ENCODE assay signal across 26 mouse cellular contexts in genomic region chr10:41459990-41460389, GRCm38 (mm10). TPM values are rescaled to one million over a fixed set of nuclear protein-coding genes. Genes with fewer than 3 reads are reported as not detected.
DNase-seq lines count a peak whose midpoint lies in the region; ATAC-seq lines count a peak whose summit lies in the region.
"Had no signal": no experiment of that assay in that cellular context is flagged by ENCODE, and none has a peak within 500 bp of the region (broad histone marks: within the 10 kb centered on the region; RNA-seq: fewer than 3 reads in every experiment).

No protein-coding gene starts in this region.

- 0 out of 2 replicates have a peak overlapping the region, but pooled peaks have one; percentile 14 for H3K27ac ChIP-seq in forebrain, embryonic 12.5 days
- no peak overlapping the region for H3K27ac ChIP-seq in forebrain, embryonic 14.5 days (ENCODE audit: low read depth, low read length)
- H3K27ac ChIP-seq in hindbrain, embryonic 12.5 days: peak overlapping the region; percentile 7; the same call in 1 of the 2 replicates
- no peak overlapping the region; the same call in 1 of the 2 replicates for H3K27ac ChIP-seq in hindbrain, embryonic 16.5 days (ENCODE audit: low read depth, low read length)
- no peak overlapping the region for H3K27ac ChIP-seq in midbrain, embryonic 13.5 days
- H3K27ac ChIP-seq in midbrain, embryonic 15.5 days: no peak overlapping the region
- H3K27ac ChIP-seq: embryonic facial prominence, embryonic 10.5 days; embryonic facial prominence, embryonic 13.5 days; forebrain, embryonic 13.5 days; gastrocnemius, adult 2 months; heart, embryonic 10.5 days; hindbrain, postnatal 0 days had no signal

- no peak overlapping the region for H3K4me3 ChIP-seq in forebrain, embryonic 12.5 days (replicated peaks)
- no peak overlapping the region for H3K4me3 ChIP-seq in forebrain, embryonic 14.5 days (ENCODE audit: low read depth, low read length)
- no peak overlapping the region for H3K4me3 ChIP-seq in hindbrain, embryonic 12.5 days
- H3K4me3 ChIP-seq in hindbrain, embryonic 16.5 days (ENCODE audit: low read length): no peak overlapping the region
- no peak overlapping the region for H3K4me3 ChIP-seq in midbrain, embryonic 13.5 days (replicated peaks)
- H3K4me3 ChIP-seq in midbrain, embryonic 15.5 days: no peak overlapping the region
- H3K4me3 ChIP-seq: embryonic facial prominence, embryonic 10.5 days; embryonic facial prominence, embryonic 13.5 days; erythroblast, embryonic 14.5 days; forebrain, embryonic 13.5 days; gastrocnemius, adult 2 months; heart, embryonic 10.5 days had no signal

- peaks cover 53% of the 10 kb centered on the region for H3K36me3 ChIP-seq in forebrain, embryonic 12.5 days (replicated peaks)
- peaks cover 54% of the 10 kb centered on the region for H3K36me3 ChIP-seq in forebrain, embryonic 14.5 days (ENCODE audit: control insufficient read depth, insufficient read depth, low read length)
- H3K36me3 ChIP-seq in hindbrain, embryonic 12.5 days: peaks cover 56% of the 10 kb centered on the region
- H3K36me3 ChIP-seq in hindbrain, embryonic 16.5 days (ENCODE audit: control insufficient read depth, insufficient read depth, low read length): peaks cover 15% of the 10 kb centered on the region
- H3K36me3 ChIP-seq in midbrain, embryonic 13.5 days: peaks cover 70% of the 10 kb centered on the region
- H3K36me3 ChIP-seq in midbrain, embryonic 15.5 days (replicated peaks): peaks cover 22% of the 10 kb centered on the region

- H3K4me2 ChIP-seq in forebrain, embryonic 12.5 days: no peak overlapping the region
- no peak overlapping the region for H3K4me2 ChIP-seq in forebrain, embryonic 14.5 days (ENCODE audit: low read length)
- no peak overlapping the region for H3K4me2 ChIP-seq in hindbrain, embryonic 12.5 days (replicated peaks)
- no peak overlapping the region for H3K4me2 ChIP-seq in hindbrain, embryonic 16.5 days (ENCODE audit: low read length)
- H3K4me2 ChIP-seq in midbrain, embryonic 13.5 days (replicated peaks): no peak overlapping the region
- no peak overlapping the region for H3K4me2 ChIP-seq in midbrain, embryonic 15.5 days
- H3K4me2 ChIP-seq: embryonic facial prominence, embryonic 13.5 days; forebrain, embryonic 13.5 days had no signal

- no peaks in the 10 kb centered on the region for H3K27me3 ChIP-seq in forebrain, embryonic 12.5 days
- no peaks in the 10 kb centered on the region for H3K27me3 ChIP-seq in forebrain, embryonic 14.5 days (replicated peaks; ENCODE audit: control insufficient read depth, insufficient read depth, low read length)
- no peaks in the 10 kb centered on the region for H3K27me3 ChIP-seq in hindbrain, embryonic 12.5 days
- no peaks in the 10 kb centered on the region for H3K27me3 ChIP-seq in hindbrain, embryonic 16.5 days (replicated peaks; ENCODE audit: control insufficient read depth, insufficient read depth, low read length)
- H3K27me3 ChIP-seq in midbrain, embryonic 13.5 days: no peaks in the 10 kb centered on the region
- H3K27me3 ChIP-seq in midbrain, embryonic 15.5 days (replicated peaks): no peaks in the 10 kb centered on the region
- H3K27me3 ChIP-seq: embryonic facial prominence, embryonic 13.5 days; forebrain, embryonic 13.5 days had no signal

- ATAC-seq in cerebellum, adult (ENCODE audit: insufficient number of reproducible peaks, low FRiP score, low TSS enrichment): peak; percentile 61; the same call in 1 of the 2 replicates
- no peak for ATAC-seq in forebrain, embryonic 12.5 days (ENCODE audit: low FRiP score)
- no peak for ATAC-seq in forebrain, embryonic 14.5 days
- ATAC-seq in hindbrain, embryonic 12.5 days (ENCODE audit: low FRiP score): no peak
- ATAC-seq in hindbrain, embryonic 16.5 days: no peak
- ATAC-seq in midbrain, embryonic 13.5 days: no peak
- no peak for ATAC-seq in midbrain, embryonic 15.5 days (replicated peaks)
- ATAC-seq: activated CD4-positive, CD25-positive, alpha-beta regulatory T cell, adult 4 months; forebrain, embryonic 13.5 days; forebrain, postnatal 0 days; hindbrain, postnatal 0 days; inflammation-experienced regulatory T-cells, adult 6 months had no signal

- DNase-seq in cerebellum, postnatal 4 days (ENCODE audit: low spot score in 2 of 2): no peak
- DNase-seq in forebrain, embryonic 14.5 days (ENCODE audit: low spot score): no peak
- DNase-seq: adrenal gland, adult 8-10 months; adrenal gland, postnatal 25 days; cerebellum, adult 8-10 months; embryo, embryonic 11 days; forebrain, postnatal 0 days; gastrocnemius, adult 2 months; gastrocnemius, postnatal 14 days; heart, adult 18-20 months; kidney, adult 18-20 months; kidney, adult 9 months had no signal

- WGBS in forebrain, embryonic 12.5 days: 76% methylated on average over 4 of the region's 4 CpGs
- WGBS in forebrain, embryonic 14.5 days: 77% methylated on average over 4 of the region's 4 CpGs
- 83% methylated on average over 4 of the region's 4 CpGs for WGBS in hindbrain, embryonic 12.5 days
- 76% methylated on average over 4 of the region's 4 CpGs for WGBS in hindbrain, embryonic 16.5 days
- 81% methylated on average over 4 of the region's 4 CpGs for WGBS in midbrain, embryonic 13.5 days
- WGBS in midbrain, embryonic 15.5 days: 77% methylated on average over 4 of the region's 4 CpGs

- H3K9ac ChIP-seq in forebrain, embryonic 12.5 days: no peak overlapping the region
- H3K9ac ChIP-seq in forebrain, embryonic 14.5 days (ENCODE audit: low read length): no peak overlapping the region
- H3K9ac ChIP-seq in hindbrain, embryonic 12.5 days: no peak overlapping the region
- H3K9ac ChIP-seq in hindbrain, embryonic 16.5 days (ENCODE audit: low read depth, low read length): no peak overlapping the region
- H3K9ac ChIP-seq in midbrain, embryonic 13.5 days (replicated peaks): 0 out of 2 replicates have a peak overlapping the region, but pooled peaks have one; percentile 12
- no peak overlapping the region for H3K9ac ChIP-seq in midbrain, embryonic 15.5 days
- H3K9ac ChIP-seq: embryonic facial prominence, embryonic 13.5 days; forebrain, embryonic 13.5 days; forebrain, postnatal 0 days had no signal

- H3K4me1 ChIP-seq in forebrain, embryonic 12.5 days: peaks cover 4% of the 10 kb centered on the region; the same call in 1 of the 2 replicates
- H3K4me1 ChIP-seq in forebrain, embryonic 14.5 days (ENCODE audit: control insufficient read depth, insufficient read depth, low read length): no peaks in the 10 kb centered on the region
- peaks cover 2% of the 10 kb centered on the region for H3K4me1 ChIP-seq in hindbrain, embryonic 12.5 days
- H3K4me1 ChIP-seq in hindbrain, embryonic 16.5 days (ENCODE audit: control insufficient read depth, insufficient read depth, low read depth, low read length): no peaks in the 10 kb centered on the region
- 0 out of 2 replicates have a peak, but pooled peaks cover 3% of the 10 kb centered on the region for H3K4me1 ChIP-seq in midbrain, embryonic 13.5 days (replicated peaks)
- 0 out of 2 replicates have a peak, but pooled peaks cover 2% of the 10 kb centered on the region for H3K4me1 ChIP-seq in midbrain, embryonic 15.5 days
- H3K4me1 ChIP-seq: embryonic facial prominence, embryonic 13.5 days had no signal

- H3K9me3 ChIP-seq in forebrain, embryonic 12.5 days: no peaks in the 10 kb centered on the region
- H3K9me3 ChIP-seq in forebrain, embryonic 14.5 days (replicated peaks; ENCODE audit: control insufficient read depth, low read length): no peaks in the 10 kb centered on the region
- no peaks in the 10 kb centered on the region for H3K9me3 ChIP-seq in hindbrain, embryonic 12.5 days (replicated peaks)
- H3K9me3 ChIP-seq in hindbrain, embryonic 16.5 days (ENCODE audit: control insufficient read depth, low read length): no peaks in the 10 kb centered on the region
- H3K9me3 ChIP-seq in midbrain, embryonic 13.5 days: no peaks in the 10 kb centered on the region
- no peaks in the 10 kb centered on the region for H3K9me3 ChIP-seq in midbrain, embryonic 15.5 days
- H3K9me3 ChIP-seq: embryonic facial prominence, embryonic 10.5 days; embryonic facial prominence, embryonic 13.5 days; forebrain, embryonic 13.5 days; heart, embryonic 10.5 days had no signal

RNA-seq across cellular contexts. Expression of gene Zbtb24, which starts 9.8 kb away (rescaled TPM):
- 20.6 and 20.8 TPM in 2 replicates for polyA plus RNA-seq in forebrain, embryonic 12.5 days (2016; fragmentation: Nextera tagmentation; extraction: Ambion mirVana)
- 18.8 and 22.9 TPM in 2 replicates for polyA plus RNA-seq in forebrain, embryonic 14.5 days (2014; fragmentation: Nextera tagmentation; extraction: Ambion mirVana)
- 22.1 and 22.6 TPM in 2 replicates for polyA plus RNA-seq in hindbrain, embryonic 12.5 days (2016; fragmentation: Nextera tagmentation; extraction: Ambion mirVana)
- 16.9 and 18.2 TPM in 2 replicates for polyA plus RNA-seq in hindbrain, embryonic 16.5 days (2015; fragmentation: Nextera tagmentation; extraction: Ambion mirVana)
- polyA plus RNA-seq in midbrain, embryonic 13.5 days (2015; fragmentation: Nextera tagmentation; extraction: Ambion mirVana): 20.6 and 22.8 TPM in 2 replicates
- polyA plus RNA-seq in midbrain, embryonic 15.5 days (2015; fragmentation: Nextera tagmentation; extraction: Ambion mirVana): 19.8 and 22.3 TPM in 2 replicates

RNA-seq across cellular contexts. Expression of gene Mical1, which starts 16.1 kb away (rescaled TPM):
- polyA plus RNA-seq in forebrain, embryonic 12.5 days (2016; fragmentation: Nextera tagmentation; extraction: Ambion mirVana): 48.8 and 50.3 TPM in 2 replicates
- polyA plus RNA-seq in forebrain, embryonic 14.5 days (2014; fragmentation: Nextera tagmentation; extraction: Ambion mirVana): 24.9 and 30.5 TPM in 2 replicates
- 42.6 and 46.8 TPM in 2 replicates for polyA plus RNA-seq in hindbrain, embryonic 12.5 days (2016; fragmentation: Nextera tagmentation; extraction: Ambion mirVana)
- polyA plus RNA-seq in hindbrain, embryonic 16.5 days (2015; fragmentation: Nextera tagmentation; extraction: Ambion mirVana): 25.9 and 31.0 TPM in 2 replicates
- polyA plus RNA-seq in midbrain, embryonic 13.5 days (2015; fragmentation: Nextera tagmentation; extraction: Ambion mirVana): 27.9 and 31.9 TPM in 2 replicates
- 19.6 and 21.5 TPM in 2 replicates for polyA plus RNA-seq in midbrain, embryonic 15.5 days (2015; fragmentation: Nextera tagmentation; extraction: Ambion mirVana)

RNA-seq across cellular contexts. Expression of gene Smpd2, which starts 30.2 kb away (rescaled TPM):
- polyA plus RNA-seq in forebrain, embryonic 12.5 days (2016; fragmentation: Nextera tagmentation; extraction: Ambion mirVana): 52.2 and 52.3 TPM in 2 replicates
- 37.0 and 40.7 TPM in 2 replicates for polyA plus RNA-seq in forebrain, embryonic 14.5 days (2014; fragmentation: Nextera tagmentation; extraction: Ambion mirVana)
- 41.4 and 42.8 TPM in 2 replicates for polyA plus RNA-seq in hindbrain, embryonic 12.5 days (2016; fragmentation: Nextera tagmentation; extraction: Ambion mirVana)
- polyA plus RNA-seq in hindbrain, embryonic 16.5 days (2015; fragmentation: Nextera tagmentation; extraction: Ambion mirVana): 46.5 and 52.9 TPM in 2 replicates
- polyA plus RNA-seq in midbrain, embryonic 13.5 days (2015; fragmentation: Nextera tagmentation; extraction: Ambion mirVana): 35.0 and 37.0 TPM in 2 replicates
- polyA plus RNA-seq in midbrain, embryonic 15.5 days (2015; fragmentation: Nextera tagmentation; extraction: Ambion mirVana): 38.8 and 41.6 TPM in 2 replicates

RNA-seq across cellular contexts. Expression of gene Ppil6, which starts 30.2 kb away (rescaled TPM):
- 1.1 and 1.7 TPM in 2 replicates for polyA plus RNA-seq in forebrain, embryonic 12.5 days (2016; fragmentation: Nextera tagmentation; extraction: Ambion mirVana)
- polyA plus RNA-seq in forebrain, embryonic 14.5 days (2014; fragmentation: Nextera tagmentation; extraction: Ambion mirVana): 2.0 and 2.7 TPM in 2 replicates
- polyA plus RNA-seq in hindbrain, embryonic 12.5 days (2016; fragmentation: Nextera tagmentation; extraction: Ambion mirVana): 2.6 and 3.8 TPM in 2 replicates
- 4.5 and 5.3 TPM in 2 replicates for polyA plus RNA-seq in hindbrain, embryonic 16.5 days (2015; fragmentation: Nextera tagmentation; extraction: Ambion mirVana)
- 1.6 and 2.7 TPM in 2 replicates for polyA plus RNA-seq in midbrain, embryonic 13.5 days (2015; fragmentation: Nextera tagmentation; extraction: Ambion mirVana)
- 3.2 and 3.3 TPM in 2 replicates for polyA plus RNA-seq in midbrain, embryonic 15.5 days (2015; fragmentation: Nextera tagmentation; extraction: Ambion mirVana)
- polyA plus RNA-seq: erythroblast, embryonic 14.5 days; inflammation-experienced regulatory T-cells, adult 6 months had no signal

RNA-seq across cellular contexts. Expression of gene Cd164, which starts 59.2 kb away (rescaled TPM):
- 104 and 110 TPM in 2 replicates for polyA plus RNA-seq in forebrain, embryonic 12.5 days (2016; fragmentation: Nextera tagmentation; extraction: Ambion mirVana)
- 84.8 and 89.1 TPM in 2 replicates for polyA plus RNA-seq in forebrain, embryonic 14.5 days (2014; fragmentation: Nextera tagmentation; extraction: Ambion mirVana)
- 106 and 118 TPM in 2 replicates for polyA plus RNA-seq in hindbrain, embryonic 12.5 days (2016; fragmentation: Nextera tagmentation; extraction: Ambion mirVana)
- 57.2 and 62.9 TPM in 2 replicates for polyA plus RNA-seq in hindbrain, embryonic 16.5 days (2015; fragmentation: Nextera tagmentation; extraction: Ambion mirVana)
- 51.3 and 56.5 TPM in 2 replicates for polyA plus RNA-seq in midbrain, embryonic 13.5 days (2015; fragmentation: Nextera tagmentation; extraction: Ambion mirVana)
- 43.8 and 48.7 TPM in 2 replicates for polyA plus RNA-seq in midbrain, embryonic 15.5 days (2015; fragmentation: Nextera tagmentation; extraction: Ambion mirVana)

Comparison
In these comparisons a context has a peak if more than half of its experiments do, and no peak if none do; other contexts are left out.
1. H3K27ac ChIP-seq: peak in forebrain, embryonic 12.5 days (single experiment) and hindbrain, embryonic 12.5 days (single experiment); none in forebrain, embryonic 14.5 days (single experiment), hindbrain, embryonic 16.5 days (single experiment), midbrain, embryonic 13.5 days (single experiment) and midbrain, embryonic 15.5 days (single experiment).